Mouse (Mus musculus) monocyte, adult 2 months (primary cell): ENCODE measurements around the gene C1qtnf9.

ENCODE experiments used
- DNase-seq, 2 experiments: peaks; one replicate each; pipeline ENCODE4 v3.0.0; 2022; ENCODE audit warnings: low spot score in 2 of 2, low read depth in 1 of 2

Gene C1qtnf9

DNA sequence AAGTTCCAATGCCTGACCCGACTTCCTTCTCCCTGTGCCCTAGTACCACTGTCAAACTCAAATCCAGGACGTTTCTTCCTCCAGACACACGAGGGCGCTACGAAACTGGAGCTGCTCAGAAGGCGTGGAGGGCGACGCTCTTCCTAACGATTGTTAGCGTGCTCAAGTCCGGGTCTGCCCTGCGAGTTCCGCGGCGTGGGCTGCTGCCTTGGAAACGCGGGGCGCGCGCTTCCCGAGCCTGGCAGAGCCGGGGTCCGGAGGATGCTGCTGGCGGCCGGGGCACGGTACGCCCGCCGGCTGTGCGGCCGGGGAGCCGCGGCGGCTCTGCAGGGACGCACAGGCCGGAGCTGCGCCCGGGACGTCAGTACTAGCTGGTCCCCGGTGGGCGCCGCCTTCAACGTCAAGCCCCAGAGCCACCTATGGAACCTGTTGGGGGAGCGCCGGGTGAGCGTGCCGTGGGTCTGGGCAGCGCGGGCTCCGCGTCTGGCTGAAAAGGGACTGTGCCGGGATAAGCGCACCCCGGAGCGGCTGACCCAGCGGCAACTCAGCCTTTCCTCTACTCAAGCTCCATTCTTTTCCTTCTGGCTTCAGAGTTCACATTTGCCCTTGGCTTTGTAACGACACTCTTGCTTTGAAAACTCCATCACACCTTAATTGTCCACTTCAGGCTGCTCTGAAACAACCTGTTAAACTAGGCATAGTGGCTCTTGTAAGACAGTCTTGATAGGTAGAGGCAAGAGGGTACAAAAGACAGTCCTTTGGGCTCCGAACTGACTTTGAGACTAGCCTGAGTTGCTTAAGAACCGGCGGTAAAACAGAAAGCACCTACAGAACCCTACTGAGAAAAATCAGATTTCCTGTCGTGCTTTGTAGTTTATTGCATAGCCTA lies 16.7 kb downstream of the C1qtnf9 start, which contains the start of gene Mipep:
TSS of gene Mipep (plus strand) at position 147 of the 889 bp plus-strand sequence.
- peak; percentile 40 to 71 for DNase-seq

DNA sequence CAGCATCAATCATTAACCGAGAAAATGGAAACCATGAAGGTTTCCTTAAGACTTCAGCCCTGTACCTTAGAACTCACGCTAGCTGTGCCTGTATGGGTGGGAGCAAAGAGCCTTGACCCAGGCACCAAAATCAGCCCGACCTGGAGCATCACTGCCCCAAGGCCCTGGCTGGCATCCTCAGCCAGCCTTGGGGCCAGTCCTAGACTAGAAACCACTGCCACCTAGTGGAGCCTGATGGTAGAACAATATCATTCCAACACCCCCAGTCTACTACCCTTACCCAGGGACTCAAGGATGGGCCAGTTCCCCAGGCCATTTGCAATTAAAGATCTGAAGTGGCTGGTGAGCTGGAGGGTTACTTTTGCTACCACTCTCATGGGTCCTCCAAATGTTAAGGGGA lies 22.2 kb downstream of the C1qtnf9 start:
- peak in 1 of 2 experiments; percentile 19 for DNase-seq

DNA sequence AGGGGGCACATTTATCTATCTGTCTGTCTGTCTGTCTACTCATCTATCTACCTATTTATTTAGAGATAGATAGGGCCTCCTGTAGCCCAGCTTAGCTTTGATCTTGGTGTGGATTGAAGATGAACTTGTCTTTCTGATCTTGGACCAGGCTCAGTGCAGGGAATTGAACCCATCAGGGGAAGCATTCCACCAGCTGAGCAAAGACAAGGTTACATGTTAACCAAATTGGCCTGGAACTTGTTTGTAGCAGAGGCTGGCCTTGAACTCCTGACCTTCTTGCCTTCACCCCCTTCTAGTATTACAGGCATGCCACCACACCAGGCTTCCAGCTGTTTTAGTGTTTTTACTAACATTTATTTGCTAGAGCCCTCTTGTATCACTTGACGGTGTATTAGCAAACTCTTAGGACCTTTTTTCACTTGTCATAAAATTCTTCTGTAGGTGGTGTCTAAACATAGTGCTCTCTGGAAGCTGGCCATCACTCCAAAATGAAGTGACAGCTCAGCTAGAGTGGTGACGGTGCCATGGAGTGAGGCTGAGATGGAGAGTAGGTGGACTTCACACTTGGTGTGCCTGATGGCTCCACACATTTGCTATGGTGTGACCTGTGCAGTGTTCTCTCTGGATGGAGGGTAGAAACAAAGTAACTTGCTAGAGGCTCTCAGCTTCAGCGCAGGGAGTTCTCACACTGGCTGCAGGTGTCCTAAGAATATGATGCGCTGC lies 28.8 kb downstream of the C1qtnf9 start:
- no peak for DNase-seq

DNA sequence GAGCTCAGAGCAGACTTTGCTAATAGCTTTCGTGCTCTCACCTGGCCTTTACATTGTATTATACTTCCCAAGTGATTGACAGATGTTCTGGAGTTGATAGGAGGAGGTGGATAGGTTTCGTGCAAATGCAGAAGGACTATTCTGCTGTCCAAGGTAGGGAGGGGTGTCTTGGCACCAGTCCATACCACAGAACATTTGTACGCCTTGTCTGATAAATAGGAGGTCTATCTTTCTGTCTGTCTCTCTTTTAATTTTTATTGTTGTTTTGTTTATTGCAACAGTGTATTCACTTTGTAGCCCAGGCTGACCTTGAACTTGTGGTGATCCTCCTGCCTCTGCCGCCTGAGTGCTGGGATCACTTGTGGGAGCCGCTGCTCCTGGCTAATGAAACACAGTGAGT lies 29.7 kb downstream of the C1qtnf9 start:
- no peak for DNase-seq

DNA sequence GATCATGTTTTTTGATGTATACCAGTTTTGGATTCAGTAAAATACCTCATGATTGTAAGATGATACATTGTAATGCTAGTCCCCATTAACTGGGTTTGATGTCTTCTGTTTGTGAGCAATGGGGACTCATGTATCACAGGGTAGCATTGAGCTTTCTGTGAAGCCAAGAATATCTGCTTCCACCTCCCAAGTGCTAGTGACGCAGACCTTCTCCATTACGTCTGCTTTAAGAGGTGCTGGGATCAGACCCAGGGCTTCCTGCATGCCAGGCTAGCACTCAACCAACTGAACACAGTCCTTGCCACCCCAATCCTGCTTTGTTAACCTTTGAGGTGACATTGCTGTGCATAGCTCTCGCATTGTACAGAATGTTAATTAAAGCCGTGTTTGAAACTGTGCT lies 30.8 kb downstream of the C1qtnf9 start:
- DNase-seq = no peak

DNA sequence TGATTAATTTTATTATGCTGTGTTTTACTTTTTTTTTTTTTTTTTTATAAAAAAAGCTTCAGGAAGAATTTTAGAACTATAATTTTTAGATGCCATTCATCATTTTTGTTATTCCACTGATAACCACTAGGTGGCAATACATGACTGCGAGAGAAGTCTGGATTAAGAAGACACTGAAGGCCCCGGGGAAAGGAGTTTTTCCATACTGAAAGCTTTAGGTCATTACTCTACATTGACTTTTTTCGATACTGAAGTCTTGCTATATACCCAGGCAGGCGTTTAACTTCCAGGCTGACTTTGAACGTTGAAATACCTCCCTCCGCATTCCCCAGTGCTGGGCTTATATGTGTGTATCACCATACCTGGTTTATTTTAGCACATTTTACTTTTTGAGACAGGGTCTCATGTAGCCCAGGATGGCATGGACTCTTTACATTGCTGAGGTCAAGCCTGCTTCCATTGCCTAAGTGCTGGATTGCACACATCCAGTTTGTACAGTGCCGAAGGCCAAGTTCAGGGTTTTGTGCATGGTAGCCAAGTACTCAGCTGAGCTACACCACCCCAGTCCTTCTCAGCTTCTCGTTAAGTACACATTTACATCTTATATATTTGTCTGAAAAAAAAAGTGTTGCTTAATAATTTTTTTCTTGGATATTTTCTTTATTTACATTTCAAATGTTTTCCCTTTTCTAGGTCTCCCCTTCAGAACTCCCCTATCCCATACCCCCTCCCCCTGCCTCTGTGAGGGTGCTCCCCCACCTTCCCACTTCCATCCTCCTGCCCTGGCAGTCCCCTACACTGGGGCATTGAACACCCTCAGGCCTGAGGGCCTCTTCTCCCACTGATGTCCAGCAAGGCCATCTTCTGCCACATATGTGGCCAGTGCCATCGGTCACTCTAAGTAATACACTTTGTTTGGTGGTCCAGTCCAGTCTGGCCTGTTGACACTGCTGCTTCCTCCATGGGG lies 32.1 kb downstream of the C1qtnf9 start:
- DNase-seq = no peak

DNA sequence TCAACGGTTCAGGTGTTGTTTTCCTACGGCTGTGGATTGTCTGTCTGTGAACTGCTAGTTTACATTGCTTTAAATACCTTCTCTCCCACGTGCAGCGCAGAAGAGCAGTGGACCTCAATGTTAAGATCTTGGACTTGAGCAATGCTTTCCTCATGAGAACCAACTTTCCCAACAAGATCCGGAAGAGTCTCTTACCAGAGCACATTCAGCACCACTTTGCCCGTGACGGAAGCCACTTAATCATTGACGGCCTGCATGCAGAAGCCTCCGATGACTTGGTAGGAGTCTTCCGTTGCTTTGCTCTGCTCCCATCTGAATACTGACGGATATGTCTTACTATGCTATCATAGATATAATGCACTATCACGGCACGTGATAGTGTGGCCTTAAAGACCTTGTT lies 34.1 kb downstream of the C1qtnf9 start:
- no peak for DNase-seq

DNA sequence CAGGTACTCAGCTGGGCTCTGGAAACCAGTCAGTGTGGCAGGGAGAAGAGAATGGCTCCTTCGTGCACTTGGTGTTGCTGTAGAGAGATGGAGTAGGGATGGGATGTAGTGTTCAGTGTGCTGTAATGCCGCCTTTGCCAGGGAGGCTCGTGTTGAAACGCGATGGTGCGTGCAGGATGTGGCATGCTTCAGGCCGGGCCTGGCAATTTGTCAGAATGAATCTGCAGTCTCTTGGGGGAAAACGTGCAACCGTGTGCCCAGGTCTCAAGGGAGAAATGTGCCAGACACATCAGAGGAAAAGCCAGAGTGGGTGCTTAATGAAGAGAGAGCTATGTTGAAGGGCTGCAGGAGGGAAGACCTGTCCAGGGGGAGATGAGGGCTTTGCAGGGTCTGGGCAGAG lies 37.0 kb downstream of the C1qtnf9 start:
- DNase-seq = no peak

DNA sequence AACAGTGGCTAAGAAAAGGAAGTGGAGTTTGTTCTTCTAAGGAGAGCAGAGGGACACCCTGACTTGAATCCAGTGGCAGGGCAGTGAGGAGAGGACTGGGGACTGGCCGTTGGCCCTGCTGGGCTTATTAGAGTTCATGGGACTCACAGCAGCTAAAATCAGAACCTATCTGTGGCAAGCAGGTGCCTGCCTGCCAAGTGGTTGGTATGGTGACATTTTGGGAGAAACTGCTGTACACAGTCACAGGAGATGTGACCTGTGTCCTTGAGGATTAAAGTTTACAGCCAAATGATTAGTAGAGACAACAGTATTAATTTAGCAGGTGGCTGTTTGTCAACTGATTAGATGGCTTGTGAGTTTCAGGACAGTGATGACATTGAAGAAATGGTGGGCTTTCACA lies 37.9 kb downstream of the C1qtnf9 start:
- DNase-seq = no peak

DNA sequence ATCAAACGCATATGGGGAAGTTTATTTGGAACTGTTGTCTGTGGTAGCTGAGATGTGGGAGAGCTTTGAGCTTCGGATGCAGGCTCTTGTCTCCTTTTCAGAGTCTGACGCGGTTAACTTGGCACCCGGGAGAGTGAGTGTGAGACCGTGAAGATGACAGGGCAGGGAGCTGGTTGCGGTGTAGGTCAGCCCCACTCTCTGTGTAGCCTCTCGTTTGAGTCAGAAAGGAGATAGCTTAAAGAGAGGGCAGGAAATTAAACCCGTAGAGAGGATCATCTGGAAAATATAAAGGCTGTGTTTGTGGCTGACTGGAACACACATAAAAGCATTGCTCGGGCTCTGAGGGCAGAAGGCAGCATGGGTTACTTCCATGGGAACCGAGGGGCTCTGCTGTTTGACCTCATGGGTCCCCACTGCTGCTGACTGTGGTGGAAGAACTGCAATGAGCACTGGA lies 39.0 kb downstream of the C1qtnf9 start:
- no peak for DNase-seq

DNA sequence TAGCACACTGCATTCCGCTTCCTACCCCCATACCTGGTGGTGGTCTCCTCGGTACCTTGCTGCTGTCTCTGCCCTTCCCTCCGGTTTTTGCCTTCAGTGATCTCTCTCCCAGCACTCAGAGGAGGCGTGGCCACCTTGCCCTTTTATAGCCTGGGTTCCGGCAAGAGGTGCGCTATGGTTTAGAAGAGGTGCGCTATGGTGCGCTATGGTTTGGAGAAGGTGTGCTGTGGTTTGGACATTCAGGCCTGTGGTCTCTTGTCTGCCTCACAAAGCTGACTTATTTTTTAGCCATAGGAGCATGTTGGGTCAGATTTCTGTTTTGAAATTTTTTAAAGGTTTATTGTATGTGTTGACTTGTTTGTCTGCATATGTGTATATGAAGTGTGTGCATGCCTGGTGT lies 41.9 kb downstream of the C1qtnf9 start:
- no peak for DNase-seq

DNA sequence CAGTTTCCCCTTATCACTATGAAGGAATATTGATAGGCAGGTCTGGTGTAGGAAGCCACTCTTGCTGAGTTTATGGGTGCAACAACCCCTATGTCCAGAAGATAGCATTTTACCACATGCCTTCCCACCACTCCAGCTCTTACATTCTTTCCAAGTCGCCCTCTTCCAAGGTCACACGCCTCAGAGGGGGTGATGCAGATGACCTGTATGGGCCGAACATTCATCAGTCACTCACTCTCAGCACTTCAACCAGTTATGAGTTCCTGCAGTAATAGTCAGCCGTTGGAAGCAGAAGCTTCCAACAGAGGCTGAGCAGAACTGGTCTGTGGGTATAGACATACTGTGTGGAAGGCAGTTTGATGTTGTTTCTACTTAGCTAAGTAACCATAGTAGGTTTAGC lies 43.6 kb downstream of the C1qtnf9 start:
- no peak for DNase-seq

DNA sequence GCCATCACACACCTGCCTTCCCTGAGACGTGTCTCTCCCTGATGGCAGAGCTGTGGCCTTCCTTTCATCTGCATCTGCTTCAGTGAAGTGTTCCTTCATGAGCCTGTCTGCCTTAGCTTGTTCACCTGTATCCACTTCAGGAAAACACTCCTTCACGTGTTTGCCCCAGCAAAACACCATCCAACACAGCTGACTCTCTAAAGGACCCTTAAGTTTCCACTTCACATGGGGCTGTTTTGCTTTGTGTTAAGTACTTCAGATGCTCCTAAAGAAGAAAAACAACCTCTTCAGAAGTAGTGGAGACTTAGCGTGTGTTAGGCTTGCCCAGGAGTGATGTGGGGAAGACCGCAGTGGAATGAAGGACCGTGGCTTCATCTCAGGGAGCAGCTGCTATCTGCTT lies 47.2 kb downstream of the C1qtnf9 start:
- no peak for DNase-seq

DNA sequence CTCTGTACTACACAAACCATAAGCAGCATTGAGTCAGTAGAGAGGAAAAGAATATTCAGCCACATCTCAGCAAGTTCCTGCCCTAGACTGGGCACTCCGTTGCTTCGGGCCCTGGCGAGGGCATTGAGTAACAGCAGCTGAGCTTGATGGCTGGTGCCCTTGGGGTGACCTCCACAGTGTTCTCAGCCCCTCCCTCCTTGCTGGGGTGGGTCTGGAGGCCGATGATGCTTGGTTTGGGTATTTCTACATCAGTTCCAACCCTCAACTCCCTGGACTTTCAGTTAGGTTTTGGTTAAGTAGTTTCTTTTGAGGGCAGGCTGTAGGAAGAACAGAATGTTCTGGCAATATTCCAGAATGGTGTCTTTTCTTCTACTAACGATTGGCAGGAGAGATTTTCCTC lies 50.1 kb downstream of the C1qtnf9 start:
- no peak for DNase-seq

DNA sequence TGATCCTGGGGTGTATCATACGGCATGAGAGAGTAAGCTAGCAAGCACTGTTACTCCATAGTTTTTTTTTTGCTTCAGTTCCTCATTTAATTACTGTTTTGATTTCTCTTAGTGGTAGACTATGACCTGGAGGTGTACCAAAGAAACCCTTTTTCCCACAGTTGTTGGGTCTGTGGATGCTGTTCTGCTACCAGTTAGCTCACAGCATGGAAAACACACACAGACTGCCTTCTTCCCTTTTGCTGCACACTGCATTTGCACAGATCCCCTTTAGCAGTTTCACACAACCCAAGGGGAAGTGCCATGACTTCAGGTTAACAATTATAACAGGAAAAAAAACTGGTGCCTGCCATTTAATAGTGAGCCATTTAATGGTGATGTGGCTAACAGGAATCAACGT lies 62.2 kb downstream of the C1qtnf9 start:
- peak in 1 of 2 experiments; percentile 2 for DNase-seq
